Mouse (Mus musculus) forebrain, embryonic 11.5 days (tissue): Measurements from ENCODE around the gene Gm10229. TPM values are rescaled to one million over a fixed set of nuclear protein-coding genes. Genes with fewer than 3 reads are reported as not detected.
"Not testable (repeated sequence)": the region's sequence is repeated elsewhere in the genome, so short reads cannot be mapped to it uniquely, and the experiment has no call there.

Experiments used
- ATAC-seq: fragments of 200-750 bp; cut with Nextera tagmentation; replicated peaks from 2 replicates; pipeline ENCODE4 v1.8.0; 2017; ENCODE audit warnings: moderate TSS enrichment; ENCODE audit not compliant: low FRiP score
- DNase-seq: peaks from one replicate; pipeline ENCODE4 v3.0.0-alpha.2; 2017; ENCODE audit warnings: low spot score
- H3K27ac ChIP-seq: fragments of 300-500 bp; sonication (generic); 2 replicates; pipeline ENCODE4 v1.5.1; 2014; ENCODE audit warnings: low read depth, low read length
- H3K27me3 ChIP-seq: fragments of 300-500 bp; sonication (generic); 2 replicates; pipeline ENCODE4 v1.6.1; 2014; ENCODE audit warnings: mild to moderate bottlenecking, low read length, mixed read lengths; ENCODE audit not compliant: control insufficient read depth, insufficient read depth
- H3K36me3 ChIP-seq: fragments of 300-500 bp; sonication (generic); 2 replicates; pipeline ENCODE4 v1.6.1; 2014; ENCODE audit warnings: mild to moderate bottlenecking, low read length, moderate library complexity, mixed read lengths; ENCODE audit not compliant: control insufficient read depth, insufficient read depth
- H3K4me1 ChIP-seq: fragments of 300-500 bp; sonication (generic); replicated peaks from 2 replicates; pipeline ENCODE4 v1.6.1; 2014; ENCODE audit warnings: low read length, mixed read lengths; ENCODE audit not compliant: control insufficient read depth, insufficient read depth
- H3K4me2 ChIP-seq: fragments of 300-500 bp; sonication (generic); 2 replicates; pipeline ENCODE4 v1.6.1; 2014; ENCODE audit warnings: low read depth, mild to moderate bottlenecking, low read length, moderate library complexity, mixed read lengths; ENCODE audit not compliant: severe bottlenecking
- H3K4me3 ChIP-seq: fragments of 300-500 bp; sonication (generic); 2 replicates; pipeline ENCODE4 v1.5.1; 2014; ENCODE audit warnings: low read depth, low read length
- H3K9ac ChIP-seq: fragments of 300-500 bp; sonication (generic); 2 replicates; pipeline ENCODE4 v1.6.1; 2014; ENCODE audit warnings: low read length
- H3K9me3 ChIP-seq: fragments of 300-500 bp; sonication (generic); 2 replicates; pipeline ENCODE4 v1.6.1; 2016; ENCODE audit warnings: low read length, mixed read lengths; ENCODE audit not compliant: control insufficient read depth
- WGBS: fragments of 180-500 bp; shearing (Covaris S2); extraction: QIAGEN DNeasy Blood & Tissue Kit; methylation state at CpG from one replicate; pipeline ENCODE4 v1.1.7; 2014; 5-methylcytosine and 5-hydroxymethylcytosine counted together
- polyA plus RNA-seq: library from polyadenylated mRNA; unstranded; fragments of >200 nt; fragmentation: Nextera tagmentation; extraction: Ambion mirVana; gene quantifications from 2 replicates; pipeline ENCODE4 v1.2.1, GENCODE M21; 2014

Gene Gm10229
- polyA plus RNA-seq: not detected in 2 replicates

GRCm38 (mm10) chr16:89014984-89015383 is at the start of gene Gm10229:
TSS of gene Gm10229 (plus strand) at chr16:89015284.
- not testable (repeated sequence) for H3K36me3 ChIP-seq, ATAC-seq, DNase-seq, H3K9ac ChIP-seq, H3K27ac ChIP-seq, H3K4me1 ChIP-seq, H3K27me3 ChIP-seq, H3K9me3 ChIP-seq, H3K4me2 ChIP-seq, H3K4me3 ChIP-seq
- WGBS: 80% methylated on average over 1 of the region's 3 CpGs

DNA sequence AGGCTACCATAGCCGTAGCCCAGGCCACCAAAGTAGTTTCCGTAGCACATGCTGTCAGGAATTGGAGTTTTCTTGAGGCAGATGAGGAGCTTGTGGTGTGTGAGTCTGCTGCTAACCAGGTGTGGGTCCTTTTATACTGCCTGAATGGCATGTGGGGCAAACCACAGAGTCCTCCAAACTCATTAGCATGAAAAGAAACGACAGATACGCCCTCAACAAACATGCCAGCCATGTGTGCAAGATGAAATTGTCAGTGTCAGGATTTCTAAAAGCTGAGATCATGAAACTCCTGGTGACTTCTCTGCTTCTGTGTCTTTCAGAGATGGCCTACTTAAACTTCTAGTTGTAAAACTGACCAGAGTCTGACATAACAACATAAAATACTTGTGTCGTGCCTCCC is 4.4 kb upstream of the Gm10229 start, which contains the start of gene Krtap22-2:
Gene Krtap22-2 (minus strand): TSS at position 101 of the 400 bp plus-strand sequence.
- DNase-seq: no peak
- 83% methylated on average over 5 of the region's 5 CpGs for WGBS
- Histone ChIP-seq H3K4me2 (no peak within 1 kb of the TSS), H3K4me1 (no peaks in the 10 kb centered on the region), H3K27ac (no peak within 1 kb of the TSS), H3K9me3 (no peaks in the 10 kb centered on the region), H3K9ac (no peak within 1 kb of the TSS), H3K4me3 (no peak within 1 kb of the TSS), H3K36me3 (no peaks in the 10 kb centered on the region), H3K27me3 (no peaks in the 10 kb centered on the region)
- ATAC-seq: no peak

DNA sequence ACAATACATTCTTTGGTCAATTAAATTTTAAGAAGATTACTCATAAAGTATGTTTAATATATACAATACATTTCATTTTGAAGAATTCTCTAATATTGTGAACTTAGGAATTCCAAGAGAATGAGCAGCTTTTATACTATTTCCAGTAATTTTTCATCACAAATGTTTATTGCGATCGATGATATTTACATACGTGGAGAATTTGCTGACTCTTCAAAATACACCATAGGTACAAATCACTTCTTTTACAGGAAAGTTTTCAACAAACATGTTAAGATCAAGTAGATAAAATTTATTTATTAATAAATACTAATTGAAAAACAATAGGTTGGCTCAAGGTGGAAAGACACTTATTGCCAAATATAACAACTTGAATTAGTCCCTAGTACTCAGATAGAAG is 1.1 kb upstream of the Gm10229 start:
- H3K9me3 ChIP-seq: no peaks in the 10 kb centered on the region
- no peak overlapping the region for H3K27ac ChIP-seq
- no peaks in the 10 kb centered on the region for H3K36me3 ChIP-seq
- DNase-seq (no peak), ATAC-seq (no peak)
- WGBS: 96% methylated on average over 3 of the region's 3 CpGs
- no peaks in the 10 kb centered on the region for H3K27me3 ChIP-seq
- H3K4me1 ChIP-seq: no peaks in the 10 kb centered on the region
- H3K4me2 ChIP-seq: no peak overlapping the region
- H3K4me3 ChIP-seq: no peak overlapping the region
- H3K9ac ChIP-seq: no peak overlapping the region

- not testable (repeated sequence) for H3K4me3 ChIP-seq, H3K27ac ChIP-seq, H3K9me3 ChIP-seq, H3K27me3 ChIP-seq, H3K9ac ChIP-seq, H3K4me1 ChIP-seq, ATAC-seq, H3K4me2 ChIP-seq, H3K36me3 ChIP-seq, DNase-seq
- 89% methylated on average over 3 of the region's 3 CpGs for WGBS
Measured at GRCm38 (mm10) chr16:89031399-89031798, 16.3 kb downstream of the Gm10229 start, which contains the start of gene Krtap6-1. TSS of gene Krtap6-1 (plus strand) at chr16:89031699.

- not testable (repeated sequence) for H3K4me2 ChIP-seq, DNase-seq, H3K27me3 ChIP-seq, H3K9me3 ChIP-seq, ATAC-seq, H3K36me3 ChIP-seq, H3K4me3 ChIP-seq, H3K4me1 ChIP-seq, H3K27ac ChIP-seq, H3K9ac ChIP-seq
- WGBS: 87% methylated on average over 2 of the region's 4 CpGs
Measured at GRCm38 (mm10) chr16:89041372-89041771, 26.3 kb downstream of the Gm10229 start, which contains the start of gene Gm10228. TSS of gene Gm10228 (minus strand) at chr16:89041472.

- 93% methylated on average over 3 of the region's 3 CpGs for WGBS
- ATAC-seq (no peak), DNase-seq (no peak)
- no peak within 1 kb of the TSS for H3K4me2 ChIP-seq
- H3K27me3 ChIP-seq: no peaks in the 10 kb centered on the region
- no peaks in the 10 kb centered on the region for H3K9me3 ChIP-seq
- H3K4me3 ChIP-seq: no peak within 1 kb of the TSS
- H3K27ac ChIP-seq: no peak within 1 kb of the TSS
- no peaks in the 10 kb centered on the region for H3K36me3 ChIP-seq
- H3K9ac ChIP-seq: no peak within 1 kb of the TSS
- H3K4me1 ChIP-seq: no peaks in the 10 kb centered on the region
Measured at GRCm38 (mm10) chr16:89047783-89048182, 32.7 kb downstream of the Gm10229 start, which contains the start of gene Krtap6-5. TSS of gene Krtap6-5 (minus strand) at chr16:89047883.

GRCm38 (mm10) chr16:89063902-89064301 is 48.8 kb downstream of the Gm10229 start, which contains the start of gene 1110025L11Rik:
TSS of gene 1110025L11Rik (minus strand) at chr16:89064002.
- WGBS: no CpG with 5 or more reads among the region's 2 CpGs
- ATAC-seq: not testable (repeated sequence)

More at GRCm38 (mm10) chr16:89063902-89064301, 48.8 kb downstream of the Gm10229 start, which contains the start of gene 1110025L11Rik:
- H3K4me3 ChIP-seq, H3K9me3 ChIP-seq, H3K4me1 ChIP-seq, DNase-seq, H3K9ac ChIP-seq, H3K27me3 ChIP-seq, H3K27ac ChIP-seq, H3K4me2 ChIP-seq, H3K36me3 ChIP-seq: not testable (repeated sequence)
